Mouse (Mus musculus): ENCODE measurements around the gene Tns1. TPM values are rescaled to one million over a fixed set of nuclear protein-coding genes. Genes with fewer than 3 reads are reported as not detected.

Tns1 gene
- polyA plus RNA-seq, 1 experiment = 118 TPM

DNA sequence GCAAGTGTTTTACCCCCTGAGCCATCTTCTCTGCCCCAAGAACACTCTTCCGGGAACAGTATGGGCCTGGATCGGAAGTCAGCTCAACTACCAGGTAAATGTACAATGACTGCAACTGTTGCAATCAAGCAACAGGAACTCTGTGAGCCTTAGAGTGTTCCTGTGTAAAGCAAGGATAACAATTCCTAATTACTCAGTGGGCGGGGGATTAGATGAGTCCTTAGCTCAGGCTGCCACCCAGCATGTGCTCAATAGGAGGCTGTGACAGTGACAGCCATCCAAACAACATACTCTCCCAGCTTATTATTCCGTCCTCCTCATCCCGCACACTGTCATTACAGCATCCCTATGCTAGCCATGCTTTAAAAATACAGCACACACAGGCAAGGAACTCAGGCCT is 200.0 kb downstream of the Tns1 start:
- no peaks in the 10 kb centered on the region for H3K79me2 ChIP-seq (ENCODE audit: control insufficient read depth, insufficient read depth)
- H3ac ChIP-seq (ENCODE audit: control insufficient read depth, insufficient read length, low read depth) = no peak overlapping the region
- TF ChIP-seq FOSL1 (IDR thresholded peaks at IDR 0.05; ENCODE audit: insufficient read depth, low read length, poor library complexity, severe bottlenecking) = no peak
- no peak for TF ChIP-seq MAX (IDR thresholded peaks at IDR 0.05)
- TF ChIP-seq MYOD1 (IDR thresholded peaks at IDR 0.05; ENCODE audit: control insufficient read depth, insufficient read length, low read depth) = no peak
- no peak for TF ChIP-seq USF1 (IDR thresholded peaks at IDR 0.05; ENCODE audit: low read depth)
- TF ChIP-seq CEBPB (IDR thresholded peaks at IDR 0.05; ENCODE audit: low read depth) = no peak
- no peak for TF ChIP-seq CTCF (IDR thresholded peaks at IDR 0.05; ENCODE audit: control insufficient read depth, insufficient read depth, insufficient read length)
- TF ChIP-seq MYOG (IDR thresholded peaks at IDR 0.05; ENCODE audit: control insufficient read depth, extremely low read depth, insufficient read length) = no peak
- H3K79me3 ChIP-seq (ENCODE audit: low read depth) = no peaks in the 10 kb centered on the region
- peaks cover 84% of the 10 kb centered on the region for H3K36me3 ChIP-seq (ENCODE audit: control insufficient read depth, insufficient read depth)
- no peaks in the 10 kb centered on the region for H3K27me3 ChIP-seq (ENCODE audit: control insufficient read depth, insufficient read depth, insufficient read length)
- no peak overlapping the region for H3K4me3 ChIP-seq (ENCODE audit: insufficient read depth, poor library complexity, severe bottlenecking)

GRCm38 (mm10) chr1:73923185-73923584 is 201.1 kb downstream of the Tns1 start:
- H3ac ChIP-seq (ENCODE audit: control insufficient read depth, insufficient read length, low read depth) = no peak overlapping the region
- no peaks in the 10 kb centered on the region for H3K27me3 ChIP-seq (ENCODE audit: control insufficient read depth, insufficient read depth, insufficient read length)
- peaks cover 94% of the 10 kb centered on the region for H3K36me3 ChIP-seq (ENCODE audit: control insufficient read depth, insufficient read depth)
- no peak overlapping the region for H3K4me3 ChIP-seq (ENCODE audit: insufficient read depth, poor library complexity, severe bottlenecking)
- no peaks in the 10 kb centered on the region for H3K79me3 ChIP-seq (ENCODE audit: low read depth)
- no peak for TF ChIP-seq USF1 (IDR thresholded peaks at IDR 0.05; ENCODE audit: low read depth)
- TF ChIP-seq FOSL1 (IDR thresholded peaks at IDR 0.05; ENCODE audit: insufficient read depth, low read length, poor library complexity, severe bottlenecking) = no peak
- TF ChIP-seq CEBPB (IDR thresholded peaks at IDR 0.05; ENCODE audit: low read depth) = no peak
- no peak for TF ChIP-seq CTCF (IDR thresholded peaks at IDR 0.05; ENCODE audit: control insufficient read depth, insufficient read depth, insufficient read length)
- TF ChIP-seq MYOD1 (IDR thresholded peaks at IDR 0.05; ENCODE audit: control insufficient read depth, insufficient read length, low read depth) = no peak
- no peak for TF ChIP-seq MAX (IDR thresholded peaks at IDR 0.05)
- no peak for TF ChIP-seq MYOG (IDR thresholded peaks at IDR 0.05; ENCODE audit: control insufficient read depth, extremely low read depth, insufficient read length)
- H3K79me2 ChIP-seq (ENCODE audit: control insufficient read depth, insufficient read depth) = no peaks in the 10 kb centered on the region

DNA sequence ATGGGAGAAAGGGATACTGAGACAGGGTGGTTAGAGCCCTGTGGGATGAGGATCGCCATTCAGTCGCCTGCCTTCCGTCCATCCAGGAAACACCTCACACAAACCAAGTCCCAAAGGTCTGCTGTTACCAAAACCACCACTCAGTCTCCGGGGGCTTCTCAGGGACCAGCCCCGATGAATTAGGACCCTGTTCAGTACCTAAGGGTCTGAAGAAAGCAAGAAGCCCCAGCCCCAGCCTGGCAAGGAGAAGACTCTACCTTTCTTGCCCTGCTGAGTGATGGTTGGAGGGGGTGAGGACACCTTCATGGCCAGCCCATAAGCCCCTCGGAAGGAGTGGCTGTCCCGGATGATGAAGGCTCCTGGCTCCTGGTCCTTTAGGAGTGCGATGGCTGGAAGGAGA is 203.5 kb downstream of the Tns1 start:
- TF ChIP-seq MAX (IDR thresholded peaks at IDR 0.05) (no peak), MYOG (IDR thresholded peaks at IDR 0.05; ENCODE audit: control insufficient read depth, extremely low read depth, insufficient read length) (no peak), CEBPB (IDR thresholded peaks at IDR 0.05; ENCODE audit: low read depth) (no peak), USF1 (IDR thresholded peaks at IDR 0.05; ENCODE audit: low read depth) (no peak), FOSL1 (IDR thresholded peaks at IDR 0.05; ENCODE audit: insufficient read depth, low read length, poor library complexity, severe bottlenecking) (no peak)
- Histone ChIP-seq H3K27me3 (ENCODE audit: control insufficient read depth, insufficient read depth, insufficient read length) (no peaks in the 10 kb centered on the region), H3K36me3 (ENCODE audit: control insufficient read depth, insufficient read depth) (peaks cover 96% of the 10 kb centered on the region), H3K79me2 (ENCODE audit: control insufficient read depth, insufficient read depth) (no peaks in the 10 kb centered on the region), H3K4me3 (ENCODE audit: insufficient read depth, poor library complexity, severe bottlenecking) (no peak overlapping the region), H3K79me3 (ENCODE audit: low read depth) (no peaks in the 10 kb centered on the region), H3ac (ENCODE audit: control insufficient read depth, insufficient read length, low read depth) (no peak overlapping the region)

DNA sequence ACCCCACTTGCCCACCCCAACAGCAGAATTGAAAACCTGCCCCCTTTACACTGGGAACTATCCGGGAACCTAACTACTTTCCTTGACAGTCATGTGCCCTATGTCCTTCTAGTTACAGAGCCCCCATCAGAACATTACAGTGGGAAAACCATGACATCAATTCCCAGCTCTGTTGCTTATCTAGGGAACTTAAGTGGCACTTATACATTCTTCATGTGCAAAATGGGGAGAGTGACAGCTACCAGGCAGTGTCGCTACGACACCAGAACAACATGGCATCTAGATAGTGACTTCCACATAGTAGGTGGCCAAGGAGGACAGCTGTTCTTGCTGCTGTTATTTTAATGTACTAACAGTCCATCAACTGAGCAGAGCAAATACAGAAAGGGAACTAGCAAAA is 204.3 kb downstream of the Tns1 start:
- no peaks in the 10 kb centered on the region for H3K79me2 ChIP-seq (ENCODE audit: control insufficient read depth, insufficient read depth)
- TF ChIP-seq CTCF (IDR thresholded peaks at IDR 0.05; ENCODE audit: control insufficient read depth, insufficient read depth, insufficient read length) = no peak
- no peak for TF ChIP-seq CEBPB (IDR thresholded peaks at IDR 0.05; ENCODE audit: low read depth)
- TF ChIP-seq MYOG (IDR thresholded peaks at IDR 0.05; ENCODE audit: control insufficient read depth, extremely low read depth, insufficient read length) = no peak
- TF ChIP-seq MYOD1 (IDR thresholded peaks at IDR 0.05; ENCODE audit: control insufficient read depth, insufficient read length, low read depth) = no peak
- no peak for TF ChIP-seq USF1 (IDR thresholded peaks at IDR 0.05; ENCODE audit: low read depth)
- TF ChIP-seq MAX (IDR thresholded peaks at IDR 0.05) = no peak
- TF ChIP-seq FOSL1 (IDR thresholded peaks at IDR 0.05; ENCODE audit: insufficient read depth, low read length, poor library complexity, severe bottlenecking) = no peak
- no peak overlapping the region for H3ac ChIP-seq (ENCODE audit: control insufficient read depth, insufficient read length, low read depth)
- no peaks in the 10 kb centered on the region for H3K79me3 ChIP-seq (ENCODE audit: low read depth)
- no peak overlapping the region for H3K4me3 ChIP-seq (ENCODE audit: insufficient read depth, poor library complexity, severe bottlenecking)
- H3K27me3 ChIP-seq (ENCODE audit: control insufficient read depth, insufficient read depth, insufficient read length) = no peaks in the 10 kb centered on the region
- H3K36me3 ChIP-seq (ENCODE audit: control insufficient read depth, insufficient read depth) = peaks cover 91% of the 10 kb centered on the region

DNA sequence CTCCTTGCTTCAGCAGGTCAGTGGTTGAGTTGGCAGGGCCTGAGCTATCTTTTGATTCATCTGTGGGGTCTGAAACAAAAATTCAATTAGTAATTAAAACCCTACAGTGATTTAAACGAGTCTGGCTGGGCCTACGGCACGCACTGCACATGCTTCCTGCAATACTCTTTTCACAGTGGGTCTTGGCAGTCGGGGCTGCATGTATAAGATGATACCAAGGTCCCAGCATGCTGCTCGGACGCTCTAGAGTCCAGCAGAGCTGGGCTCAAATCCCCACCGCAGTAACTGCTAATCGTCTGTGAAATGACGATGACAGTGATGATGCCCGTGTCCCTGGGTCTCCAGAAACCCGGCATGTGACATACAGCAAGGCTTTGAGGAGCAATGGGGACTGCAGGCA is 206.2 kb downstream of the Tns1 start:
- no peaks in the 10 kb centered on the region for H3K79me3 ChIP-seq (ENCODE audit: low read depth)
- H3ac ChIP-seq (ENCODE audit: control insufficient read depth, insufficient read length, low read depth) = no peak overlapping the region
- H3K4me3 ChIP-seq (ENCODE audit: insufficient read depth, poor library complexity, severe bottlenecking) = no peak overlapping the region
- no peak for TF ChIP-seq MYOD1 (IDR thresholded peaks at IDR 0.05; ENCODE audit: control insufficient read depth, insufficient read length, low read depth)
- TF ChIP-seq USF1 (IDR thresholded peaks at IDR 0.05; ENCODE audit: low read depth) = no peak
- H3K36me3 ChIP-seq (ENCODE audit: control insufficient read depth, insufficient read depth) = peaks cover 90% of the 10 kb centered on the region
- no peaks in the 10 kb centered on the region for H3K79me2 ChIP-seq (ENCODE audit: control insufficient read depth, insufficient read depth)
- H3K27me3 ChIP-seq (ENCODE audit: control insufficient read depth, insufficient read depth, insufficient read length) = no peaks in the 10 kb centered on the region

DNA sequence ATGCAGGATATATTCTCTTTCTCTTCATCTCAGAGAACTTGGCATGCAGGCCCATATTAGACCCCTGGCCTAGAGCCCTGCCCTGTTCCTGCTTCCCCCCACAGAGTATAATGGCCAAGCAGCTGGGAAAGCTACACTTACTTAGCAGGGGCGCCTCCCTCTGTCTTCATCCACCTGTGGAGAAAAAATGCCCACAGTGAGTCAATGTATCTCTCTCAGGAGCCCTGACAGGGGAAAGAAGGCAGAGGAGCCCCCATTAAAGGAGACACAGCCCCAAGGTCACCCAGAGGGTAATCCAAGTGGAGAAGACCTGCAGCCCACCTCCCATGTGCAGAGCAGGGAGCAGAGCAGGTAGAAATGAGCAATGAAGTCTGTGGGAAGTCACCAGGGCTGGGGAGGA is 208.0 kb downstream of the Tns1 start:
- TF ChIP-seq MAX (IDR thresholded peaks at IDR 0.05) (no peak), FOSL1 (IDR thresholded peaks at IDR 0.05; ENCODE audit: insufficient read depth, low read length, poor library complexity, severe bottlenecking) (no peak), MYOD1 (IDR thresholded peaks at IDR 0.05; ENCODE audit: control insufficient read depth, insufficient read length, low read depth) (no peak), USF1 (IDR thresholded peaks at IDR 0.05; ENCODE audit: low read depth) (no peak), MYOG (IDR thresholded peaks at IDR 0.05; ENCODE audit: control insufficient read depth, extremely low read depth, insufficient read length) (no peak), CTCF (IDR thresholded peaks at IDR 0.05; ENCODE audit: control insufficient read depth, insufficient read depth, insufficient read length) (no peak), CEBPB (IDR thresholded peaks at IDR 0.05; ENCODE audit: low read depth) (no peak)
- H3ac ChIP-seq (ENCODE audit: control insufficient read depth, insufficient read length, low read depth) = no peak overlapping the region
- no peak overlapping the region for H3K4me3 ChIP-seq (ENCODE audit: insufficient read depth, poor library complexity, severe bottlenecking)
- no peaks in the 10 kb centered on the region for H3K27me3 ChIP-seq (ENCODE audit: control insufficient read depth, insufficient read depth, insufficient read length)
- H3K79me2 ChIP-seq (ENCODE audit: control insufficient read depth, insufficient read depth) = no peaks in the 10 kb centered on the region
- H3K36me3 ChIP-seq (ENCODE audit: control insufficient read depth, insufficient read depth) = peaks cover 87% of the 10 kb centered on the region
- no peaks in the 10 kb centered on the region for H3K79me3 ChIP-seq (ENCODE audit: low read depth)

Data from C2C12 (cell line).